Mouse (Mus musculus): ENCODE measurements at regions not wholly inside any gene's neighbourhood (a gene's known extent, or its start where the extent isn't known, plus 50 kb on each side); places are given as distances from the start of the nearest gene placed in this dataset.

- peak; percentile 69 for DNase-seq (ENCODE audit: low spot score)
Measured at GRCm38 (mm10) chr4:35417866-35418265, 191.9 kb upstream of the C9orf72 start.

GRCm38 (mm10) chr4:35413488-35413887 lies 187.5 kb upstream of the C9orf72 start:
- no peak for DNase-seq (ENCODE audit: low spot score)

DNA sequence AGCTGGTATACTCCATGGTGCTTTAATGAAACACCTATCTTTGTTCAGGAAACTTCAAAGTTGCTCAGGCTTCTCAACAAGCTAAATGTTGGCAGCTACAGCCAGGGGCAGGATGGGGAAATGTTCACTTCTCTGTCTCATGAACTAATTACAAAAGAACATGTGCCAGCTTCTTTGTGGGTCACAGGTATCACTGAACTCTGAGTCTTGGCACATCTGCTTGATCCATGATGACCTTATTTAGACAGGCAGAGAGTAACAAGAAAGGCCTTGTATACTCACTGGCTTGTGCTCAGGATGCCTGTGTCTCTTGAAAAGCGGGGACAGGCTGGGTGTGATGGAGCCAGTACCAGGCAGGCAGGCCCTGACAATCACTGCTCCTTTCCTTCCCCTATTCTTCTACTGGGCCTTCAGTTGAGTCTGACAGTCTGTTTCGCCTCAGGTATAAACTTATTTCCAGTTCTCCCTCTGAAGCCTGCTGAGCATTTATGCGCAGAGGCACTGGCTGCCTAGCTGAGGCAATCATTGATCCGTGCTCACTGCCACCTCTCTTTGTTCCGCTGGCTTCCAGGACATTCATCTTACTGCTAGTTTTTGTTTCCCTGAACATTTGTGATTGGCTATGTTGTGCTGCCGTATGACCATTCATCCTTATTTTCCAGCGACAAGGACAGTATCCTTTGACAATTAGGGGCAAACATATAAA lies 179.5 kb upstream of the C9orf72 start:
- no peak for DNase-seq (ENCODE audit: low spot score)

DNA sequence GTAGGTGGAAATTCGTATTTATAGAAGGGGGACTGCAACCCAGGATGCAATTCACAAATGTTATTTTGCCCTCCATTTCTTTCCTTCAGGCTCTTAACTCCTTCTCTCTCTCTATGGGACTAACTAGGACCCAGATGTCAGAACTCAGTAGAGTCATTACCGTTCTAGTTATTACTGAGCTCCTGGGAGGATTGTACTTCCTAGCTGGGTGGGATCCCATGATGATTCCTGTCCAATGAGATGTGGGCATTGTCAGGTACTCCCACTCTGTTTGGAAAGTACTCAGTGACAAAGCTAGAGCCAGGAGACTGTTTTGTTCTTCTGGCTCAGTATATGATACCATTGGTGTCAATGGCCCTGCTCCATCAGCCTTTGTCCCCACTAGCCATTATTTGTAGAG lies 178.1 kb upstream of the C9orf72 start:
- DNase-seq (ENCODE audit: low spot score) = no peak

GRCm38 (mm10) chr4:35403594-35403993 lies 177.6 kb upstream of the C9orf72 start:
- DNase-seq (ENCODE audit: low spot score) = no peak

DNA sequence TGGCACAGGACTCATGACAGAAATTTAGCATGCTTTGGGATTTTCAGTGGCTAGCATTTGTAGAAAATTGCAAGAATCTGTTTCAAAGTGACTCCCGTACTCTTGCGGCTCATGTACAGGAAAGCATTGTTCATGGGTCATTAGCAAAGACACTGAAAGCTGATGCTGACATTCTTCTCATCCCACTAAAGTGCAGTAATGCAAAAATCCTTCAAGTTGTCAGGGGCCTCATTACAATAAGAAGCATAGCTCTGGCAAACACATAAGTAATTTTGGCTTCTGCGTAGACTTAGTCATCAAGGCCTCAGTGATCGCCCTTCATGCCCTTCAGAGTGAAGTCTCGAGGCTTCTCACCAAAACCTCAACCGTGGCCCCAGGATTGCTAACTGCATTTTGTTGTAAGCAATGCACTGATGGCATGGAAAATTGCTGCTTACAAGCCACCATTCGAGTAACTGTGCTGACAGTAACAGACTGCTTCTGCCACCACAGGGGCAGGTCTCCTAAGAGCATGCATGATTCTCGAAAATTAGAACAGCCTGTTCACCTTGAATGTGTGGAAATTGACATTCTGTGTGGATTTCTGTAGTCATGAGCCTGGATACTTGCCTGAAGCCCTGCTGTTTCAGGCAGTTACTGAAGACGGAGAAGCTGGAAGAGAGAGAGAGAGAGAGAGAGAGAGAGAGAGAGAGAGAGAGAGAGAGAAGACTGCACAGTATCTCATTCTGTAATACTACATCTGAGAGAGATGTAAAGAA lies 176.6 kb upstream of the C9orf72 start:
- no peak for DNase-seq (ENCODE audit: low spot score)

GRCm38 (mm10) chr4:35401783-35402182 lies 175.8 kb upstream of the C9orf72 start:
- DNase-seq (ENCODE audit: low spot score) = no peak

- DNase-seq (ENCODE audit: low spot score) = no peak
Measured at GRCm38 (mm10) chr4:35400511-35400910, 174.5 kb upstream of the C9orf72 start.

GRCm38 (mm10) chr4:35395583-35395877 lies 169.6 kb upstream of the C9orf72 start:
- no peak for DNase-seq (ENCODE audit: low spot score)

- DNase-seq (ENCODE audit: low spot score) = no peak
Measured at GRCm38 (mm10) chr4:35394821-35395582, 169.0 kb upstream of the C9orf72 start.

GRCm38 (mm10) chr4:35375791-35376190 lies 149.8 kb upstream of the C9orf72 start:
- DNase-seq (ENCODE audit: low spot score) = no peak

DNA sequence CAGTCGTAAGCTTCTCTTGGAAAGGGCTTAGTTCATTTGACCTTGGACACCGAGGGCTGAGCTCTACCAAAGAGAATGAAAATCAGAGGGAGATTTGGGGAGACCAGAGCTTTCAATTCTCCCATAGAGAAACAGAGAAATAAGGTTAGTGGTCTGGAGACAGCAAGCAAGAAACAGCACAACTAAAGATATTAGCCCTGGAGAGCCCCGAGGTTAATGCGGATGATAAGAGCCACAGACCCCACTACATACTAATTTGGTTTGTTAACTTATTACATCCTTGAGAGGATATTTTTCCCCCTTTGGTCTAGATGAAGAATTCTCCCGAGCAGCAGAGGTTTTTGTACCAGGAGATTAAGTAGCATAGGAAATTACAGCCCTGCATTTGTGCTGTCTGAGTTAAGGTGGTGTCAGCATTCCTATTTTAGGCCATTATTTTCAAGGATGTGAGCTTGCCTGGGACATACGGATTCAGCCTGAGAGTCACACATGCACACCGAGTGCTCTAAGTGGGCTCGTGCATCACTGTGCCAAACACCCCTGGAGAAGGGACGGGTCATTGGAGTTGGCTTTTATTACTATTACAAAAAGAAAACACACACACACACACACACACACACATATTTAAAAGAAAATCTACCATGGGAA lies 147.4 kb upstream of the C9orf72 start:
- no peak for DNase-seq (ENCODE audit: low spot score)

- DNase-seq (ENCODE audit: low spot score) = peak; percentile 88
Measured at GRCm38 (mm10) chr4:35372528-35373212, 146.7 kb upstream of the C9orf72 start.

GRCm38 (mm10) chr4:35364161-35364560 lies 138.2 kb upstream of the C9orf72 start:
- no peak for DNase-seq (ENCODE audit: low spot score)

GRCm38 (mm10) chr4:35362176-35362575 lies 136.2 kb upstream of the C9orf72 start:
- DNase-seq (ENCODE audit: low spot score) = no peak

GRCm38 (mm10) chr4:35359376-35359775 lies 133.4 kb upstream of the C9orf72 start:
- DNase-seq (ENCODE audit: low spot score) = no peak

DNA sequence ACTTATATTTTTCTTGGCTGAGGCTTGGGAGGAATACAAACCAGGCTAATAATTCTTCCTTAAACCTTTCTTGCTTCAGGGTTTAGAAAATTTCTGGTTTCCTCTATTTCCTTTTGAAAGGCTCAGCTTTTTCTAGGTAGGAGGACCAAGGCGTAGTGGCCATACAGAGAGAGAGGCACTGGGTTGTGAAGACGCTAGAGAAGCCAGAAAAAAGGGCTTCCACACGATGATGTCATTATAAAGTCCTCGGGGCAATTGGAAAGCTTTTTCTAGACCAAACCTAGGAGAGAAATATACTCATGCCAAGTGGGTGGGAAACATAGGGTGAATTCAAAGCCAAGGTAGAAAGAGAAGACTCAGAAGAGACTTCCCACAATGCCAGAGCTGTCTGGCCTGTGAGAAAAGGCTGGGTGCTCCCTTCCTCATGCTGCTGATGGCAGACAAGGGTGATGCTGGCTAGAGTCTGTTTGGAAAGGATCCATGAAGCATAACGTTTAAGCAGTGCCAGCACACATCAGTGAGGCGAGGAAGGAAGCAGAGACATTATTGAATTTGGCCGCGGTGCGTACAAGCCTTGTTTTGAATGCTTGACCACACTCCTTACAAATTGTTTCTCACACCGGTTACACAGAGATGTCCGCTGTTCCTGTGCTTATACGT lies 131.1 kb upstream of the C9orf72 start:
- no peak for DNase-seq (ENCODE audit: low spot score)

- no peak for DNase-seq (ENCODE audit: low spot score)
Measured at GRCm38 (mm10) chr4:35356051-35356450, 130.1 kb upstream of the C9orf72 start.

- no peak for DNase-seq (ENCODE audit: low spot score)
Measured at GRCm38 (mm10) chr4:35354046-35354445, 128.1 kb upstream of the C9orf72 start.

- DNase-seq (ENCODE audit: low spot score) = no peak
Measured at GRCm38 (mm10) chr4:35352606-35353005, 126.6 kb upstream of the C9orf72 start.

DNA sequence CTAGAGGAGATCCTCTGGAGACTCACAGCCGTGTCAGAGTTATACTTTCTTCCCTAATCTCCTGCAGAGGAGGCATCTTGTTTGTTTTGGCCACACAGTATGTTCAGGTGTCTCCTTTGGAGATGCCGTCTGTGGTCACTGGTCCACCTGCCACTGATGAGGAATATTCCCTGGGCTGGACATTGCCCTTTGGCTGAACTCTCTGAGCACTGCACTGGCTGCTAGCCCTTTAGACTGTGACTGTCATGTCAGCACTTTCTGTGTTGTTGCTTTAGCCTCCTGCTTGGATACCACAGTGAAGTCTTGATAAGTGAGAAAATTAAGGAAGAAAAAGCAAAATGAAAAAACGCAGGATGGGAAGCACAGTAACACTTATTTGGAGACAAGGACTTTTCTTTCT lies 124.5 kb upstream of the C9orf72 start:
- DNase-seq (ENCODE audit: low spot score) = no peak
